Mouse (Mus musculus): Measurements from ENCODE around the gene Sdsl. TPM values are rescaled to one million over a fixed set of nuclear protein-coding genes. Genes with fewer than 3 reads are reported as not detected.

Sdsl gene
- polyA plus RNA-seq, 1 experiment: not detected

GRCm38 (mm10) chr5:120454756-120455337, 17.8 kb downstream of the Sdsl start:
- no peak for TF ChIP-seq CTCF (IDR thresholded peaks at IDR 0.05; ENCODE audit: insufficient read depth, low read depth, low read length)
- no peak for TF ChIP-seq POLR2A (IDR thresholded peaks at IDR 0.05; ENCODE audit: insufficient read depth, low read depth, low read length)
- Histone ChIP-seq H3K4me3 (ENCODE audit: insufficient read depth, low read depth, low read length) (no peak overlapping the region), H3K4me1 (ENCODE audit: control insufficient read depth, insufficient read depth, low read length) (no peaks in the 10 kb centered on the region; the same call in 1 of the 2 replicates), H3K27ac (ENCODE audit: insufficient read depth, low read depth, low read length) (no peak overlapping the region)
- WGBS: 82% methylated on average over 14 of the region's 14 CpGs

GRCm38 (mm10) chr5:120447305-120447704, 25.3 kb downstream of the Sdsl start:
- Histone ChIP-seq H3K4me3 (ENCODE audit: insufficient read depth, low read depth, low read length) (no peak overlapping the region), H3K27ac (ENCODE audit: insufficient read depth, low read depth, low read length) (no peak overlapping the region), H3K4me1 (ENCODE audit: control insufficient read depth, insufficient read depth, low read length) (no peaks in the 10 kb centered on the region)
- WGBS: 60% methylated on average over 13 of the region's 13 CpGs
- TF ChIP-seq CTCF (IDR thresholded peaks at IDR 0.05; ENCODE audit: insufficient read depth, low read depth, low read length) (no peak), POLR2A (IDR thresholded peaks at IDR 0.05; ENCODE audit: insufficient read depth, low read depth, low read length) (no peak)

- Histone ChIP-seq H3K4me3 (ENCODE audit: insufficient read depth, low read depth, low read length) (no peak overlapping the region), H3K4me1 (ENCODE audit: control insufficient read depth, insufficient read depth, low read length) (peaks cover 7% of the 10 kb centered on the region; the same call in 1 of the 2 replicates), H3K27ac (ENCODE audit: insufficient read depth, low read depth, low read length) (no peak overlapping the region)
- TF ChIP-seq POLR2A (IDR thresholded peaks at IDR 0.05; ENCODE audit: insufficient read depth, low read depth, low read length) (no peak), CTCF (IDR thresholded peaks at IDR 0.05; ENCODE audit: insufficient read depth, low read depth, low read length) (peak; percentile 59)
- WGBS: 17% methylated on average over 14 of the region's 14 CpGs
Measured at GRCm38 (mm10) chr5:120440733-120441132, 31.9 kb downstream of the Sdsl start.

GRCm38 (mm10) chr5:120439887-120440670, 32.5 kb downstream of the Sdsl start:
- TF ChIP-seq CTCF (IDR thresholded peaks at IDR 0.05; ENCODE audit: insufficient read depth, low read depth, low read length): no peak
- TF ChIP-seq POLR2A (IDR thresholded peaks at IDR 0.05; ENCODE audit: insufficient read depth, low read depth, low read length): no peak
- H3K27ac ChIP-seq (ENCODE audit: insufficient read depth, low read depth, low read length): no peak overlapping the region
- WGBS: 12% methylated on average over 61 of the region's 61 CpGs
- peaks cover 7% of the 10 kb centered on the region; the same call in 1 of the 2 replicates for H3K4me1 ChIP-seq (ENCODE audit: control insufficient read depth, insufficient read depth, low read length)
- H3K4me3 ChIP-seq (ENCODE audit: insufficient read depth, low read depth, low read length): no peak overlapping the region

- 14% methylated on average over 27 of the region's 27 CpGs for WGBS
- H3K27ac ChIP-seq (ENCODE audit: insufficient read depth, low read depth, low read length): no peak overlapping the region
- peaks cover 7% of the 10 kb centered on the region; the same call in 1 of the 2 replicates for H3K4me1 ChIP-seq (ENCODE audit: control insufficient read depth, insufficient read depth, low read length)
- TF ChIP-seq CTCF (IDR thresholded peaks at IDR 0.05; ENCODE audit: insufficient read depth, low read depth, low read length): no peak
- TF ChIP-seq POLR2A (IDR thresholded peaks at IDR 0.05; ENCODE audit: insufficient read depth, low read depth, low read length): no peak
- H3K4me3 ChIP-seq (ENCODE audit: insufficient read depth, low read depth, low read length): no peak overlapping the region
Measured at GRCm38 (mm10) chr5:120438991-120439710, 33.5 kb downstream of the Sdsl start.

GRCm38 (mm10) chr5:120438469-120438868, 34.1 kb downstream of the Sdsl start:
- WGBS: 6% methylated on average over 13 of the region's 13 CpGs
- Histone ChIP-seq H3K4me3 (ENCODE audit: insufficient read depth, low read depth, low read length) (no peak overlapping the region), H3K4me1 (ENCODE audit: control insufficient read depth, insufficient read depth, low read length) (peaks cover 7% of the 10 kb centered on the region; the same call in 1 of the 2 replicates), H3K27ac (ENCODE audit: insufficient read depth, low read depth, low read length) (no peak overlapping the region)
- no peak for TF ChIP-seq CTCF (IDR thresholded peaks at IDR 0.05; ENCODE audit: insufficient read depth, low read depth, low read length)
- TF ChIP-seq POLR2A (IDR thresholded peaks at IDR 0.05; ENCODE audit: insufficient read depth, low read depth, low read length): no peak

- WGBS: 2% methylated on average over 33 of the region's 33 CpGs
- TF ChIP-seq CTCF (IDR thresholded peaks at IDR 0.05; ENCODE audit: insufficient read depth, low read depth, low read length) (no peak), POLR2A (IDR thresholded peaks at IDR 0.05; ENCODE audit: insufficient read depth, low read depth, low read length) (no peak)
- no peak overlapping the region for H3K4me3 ChIP-seq (ENCODE audit: insufficient read depth, low read depth, low read length)
- peaks cover 7% of the 10 kb centered on the region; the same call in 1 of the 2 replicates for H3K4me1 ChIP-seq (ENCODE audit: control insufficient read depth, insufficient read depth, low read length)
- H3K27ac ChIP-seq (ENCODE audit: insufficient read depth, low read depth, low read length): no peak overlapping the region
Measured at GRCm38 (mm10) chr5:120437986-120438385, 34.6 kb downstream of the Sdsl start.

GRCm38 (mm10) chr5:120437539-120437938, 35.1 kb downstream of the Sdsl start:
- peaks cover 7% of the 10 kb centered on the region; the same call in 1 of the 2 replicates for H3K4me1 ChIP-seq (ENCODE audit: control insufficient read depth, insufficient read depth, low read length)
- H3K27ac ChIP-seq (ENCODE audit: insufficient read depth, low read depth, low read length): no peak overlapping the region
- TF ChIP-seq CTCF (IDR thresholded peaks at IDR 0.05; ENCODE audit: insufficient read depth, low read depth, low read length) (no peak), POLR2A (IDR thresholded peaks at IDR 0.05; ENCODE audit: insufficient read depth, low read depth, low read length) (no peak)
- no peak overlapping the region for H3K4me3 ChIP-seq (ENCODE audit: insufficient read depth, low read depth, low read length)
- 3% methylated on average over 17 of the region's 17 CpGs for WGBS

Data from olfactory bulb, adult 2 months (tissue).